Mouse (Mus musculus): ENCODE data around the gene Acaca. TPM values are rescaled to one million over a fixed set of nuclear protein-coding genes. Genes with fewer than 3 reads are reported as not detected.
"Not testable (repeated sequence)": the region's sequence is repeated elsewhere in the genome, so short reads cannot be mapped to it uniquely, and the experiment has no call there.

Gene Acaca
- polyA plus RNA-seq, 1 experiment: 49.9 TPM

- H3K4me3 ChIP-seq: no peak overlapping the region
- H3K36me3 ChIP-seq (ENCODE audit: control insufficient read depth, insufficient read depth): peaks cover 67% of the 10 kb centered on the region
- no peaks in the 10 kb centered on the region for H3K79me2 ChIP-seq (ENCODE audit: control insufficient read depth, insufficient read depth)
- no peak for TF ChIP-seq POLR2AphosphoS2 (IDR thresholded peaks at IDR 0.05; ENCODE audit: insufficient read length, low read depth)
- no peak for TF ChIP-seq MYOD1 (IDR thresholded peaks at IDR 0.05; ENCODE audit: control insufficient read depth in 1 of 3, insufficient read length in 2 of 3, low read depth in 2 of 3)
- no peak for TF ChIP-seq POLR2A (IDR thresholded peaks at IDR 0.05; ENCODE audit: insufficient read length, low read depth)
- TF ChIP-seq MAX (IDR thresholded peaks at IDR 0.05; ENCODE audit: low read depth): no peak
- no peak for TF ChIP-seq USF1 (IDR thresholded peaks at IDR 0.05; ENCODE audit: low read depth)
- TF ChIP-seq E2F4 (IDR thresholded peaks at IDR 0.05; ENCODE audit: insufficient read depth): no peak
- TF ChIP-seq MYOG (IDR thresholded peaks at IDR 0.05; ENCODE audit: control insufficient read depth in 1 of 3, insufficient read depth in 1 of 3, insufficient read length in 2 of 3, low read depth in 2 of 3): no peak
- no peak for TF ChIP-seq TCF3 (IDR thresholded peaks at IDR 0.05; ENCODE audit: insufficient read length, low read depth)
- TF ChIP-seq SRF (IDR thresholded peaks at IDR 0.05; ENCODE audit: control insufficient read depth, insufficient read length, low read depth): no peak
- TF ChIP-seq CEBPB (IDR thresholded peaks at IDR 0.05; ENCODE audit: insufficient read depth, poor library complexity, severe bottlenecking): no peak
- no peak for TF ChIP-seq TCF12 (IDR thresholded peaks at IDR 0.05; ENCODE audit: insufficient read depth, poor library complexity, severe bottlenecking)
- no peak for TF ChIP-seq REST (IDR thresholded peaks at IDR 0.05; ENCODE audit: insufficient read depth, insufficient read length)
- H3K4me2 ChIP-seq (ENCODE audit: low read depth): no peak overlapping the region
- no peak overlapping the region for H3ac ChIP-seq (ENCODE audit: control insufficient read depth, insufficient read length)
- H3K27me3 ChIP-seq (ENCODE audit: control insufficient read depth, insufficient read depth, insufficient read length): no peaks in the 10 kb centered on the region
These were observed 194.7 kb downstream of the Acaca start for GRCm38 (mm10) chr11:84324032-84324752.

- TF ChIP-seq MAX (IDR thresholded peaks at IDR 0.05; ENCODE audit: low read depth): no peak
- no peak for TF ChIP-seq POLR2AphosphoS2 (IDR thresholded peaks at IDR 0.05; ENCODE audit: insufficient read length, low read depth)
- no peak for TF ChIP-seq REST (IDR thresholded peaks at IDR 0.05; ENCODE audit: insufficient read depth, insufficient read length)
- Histone ChIP-seq H3K79me2 (ENCODE audit: control insufficient read depth, insufficient read depth) (no peaks in the 10 kb centered on the region), H3ac (ENCODE audit: control insufficient read depth, insufficient read length) (no peak overlapping the region), H3K4me2 (ENCODE audit: low read depth) (no peak overlapping the region), H3K4me3 (no peak overlapping the region), H3K36me3 (ENCODE audit: control insufficient read depth, insufficient read depth) (peaks cover 56% of the 10 kb centered on the region), H3K27me3 (ENCODE audit: control insufficient read depth, insufficient read depth, insufficient read length) (no peaks in the 10 kb centered on the region)
These were observed 197.6 kb downstream of the Acaca start for GRCm38 (mm10) chr11:84327086-84327485.

GRCm38 (mm10) chr11:84332384-84332783, 202.9 kb downstream of the Acaca start:
- no peaks in the 10 kb centered on the region for H3K27me3 ChIP-seq (ENCODE audit: control insufficient read depth, insufficient read depth, insufficient read length)
- no peaks in the 10 kb centered on the region for H3K79me2 ChIP-seq (ENCODE audit: control insufficient read depth, insufficient read depth)
- TF ChIP-seq TCF12 (IDR thresholded peaks at IDR 0.05; ENCODE audit: insufficient read depth, poor library complexity, severe bottlenecking): no peak
- TF ChIP-seq MAX (IDR thresholded peaks at IDR 0.05; ENCODE audit: low read depth): no peak
- TF ChIP-seq POLR2AphosphoS2 (IDR thresholded peaks at IDR 0.05; ENCODE audit: insufficient read length, low read depth): no peak
- H3K4me3 ChIP-seq: no peak overlapping the region
- H3K36me3 ChIP-seq (ENCODE audit: control insufficient read depth, insufficient read depth): peaks cover 52% of the 10 kb centered on the region
- H3K4me2 ChIP-seq (ENCODE audit: low read depth): no peak overlapping the region
- H3ac ChIP-seq (ENCODE audit: control insufficient read depth, insufficient read length): no peak overlapping the region

- no peaks in the 10 kb centered on the region for H3K27me3 ChIP-seq (ENCODE audit: control insufficient read depth, insufficient read depth, insufficient read length)
- H3K4me2 ChIP-seq (ENCODE audit: low read depth): no peak overlapping the region
- peaks cover 56% of the 10 kb centered on the region for H3K36me3 ChIP-seq (ENCODE audit: control insufficient read depth, insufficient read depth)
- peak in 2 of 3 experiments; percentile 57 to 81 for TF ChIP-seq MYOD1 (IDR thresholded peaks at IDR 0.05; ENCODE audit: control insufficient read depth in 1 of 3, insufficient read length in 2 of 3, low read depth in 2 of 3)
- peak; percentile 42 for TF ChIP-seq TCF3 (IDR thresholded peaks at IDR 0.05; ENCODE audit: insufficient read length, low read depth)
- no peak for TF ChIP-seq REST (IDR thresholded peaks at IDR 0.05; ENCODE audit: insufficient read depth, insufficient read length)
- TF ChIP-seq TCF12 (IDR thresholded peaks at IDR 0.05; ENCODE audit: insufficient read depth, poor library complexity, severe bottlenecking): peak; percentile 61
- no peak for TF ChIP-seq E2F4 (IDR thresholded peaks at IDR 0.05; ENCODE audit: insufficient read depth)
- TF ChIP-seq MYOG (IDR thresholded peaks at IDR 0.05; ENCODE audit: control insufficient read depth in 1 of 3, insufficient read depth in 1 of 3, insufficient read length in 2 of 3, low read depth in 2 of 3): peak in 2 of 3 experiments; percentile 21 to 77
- H3K4me3 ChIP-seq: no peak overlapping the region
- H3ac ChIP-seq (ENCODE audit: control insufficient read depth, insufficient read length): no peak overlapping the region
- no peaks in the 10 kb centered on the region for H3K79me2 ChIP-seq (ENCODE audit: control insufficient read depth, insufficient read depth)
These were observed 203.4 kb downstream of the Acaca start for GRCm38 (mm10) chr11:84332860-84333259.

GRCm38 (mm10) chr11:84338273-84338672, 208.8 kb downstream of the Acaca start:
- H3K36me3 ChIP-seq (ENCODE audit: control insufficient read depth, insufficient read depth): peaks cover 64% of the 10 kb centered on the region
- not testable (repeated sequence) for H3K4me2 ChIP-seq (ENCODE audit: low read depth); H3K27me3 ChIP-seq (ENCODE audit: control insufficient read depth, insufficient read depth, insufficient read length); H3K79me2 ChIP-seq (ENCODE audit: control insufficient read depth, insufficient read depth); H3ac ChIP-seq (ENCODE audit: control insufficient read depth, insufficient read length); H3K4me3 ChIP-seq

- Histone ChIP-seq H3K4me2 (ENCODE audit: low read depth) (no peak overlapping the region), H3K36me3 (ENCODE audit: control insufficient read depth, insufficient read depth) (peaks cover 49% of the 10 kb centered on the region), H3ac (ENCODE audit: control insufficient read depth, insufficient read length) (no peak overlapping the region), H3K4me3 (no peak overlapping the region), H3K79me2 (ENCODE audit: control insufficient read depth, insufficient read depth) (no peaks in the 10 kb centered on the region), H3K27me3 (ENCODE audit: control insufficient read depth, insufficient read depth, insufficient read length) (no peaks in the 10 kb centered on the region)
- TF ChIP-seq POLR2A (IDR thresholded peaks at IDR 0.05; ENCODE audit: insufficient read length, low read depth) (no peak), E2F4 (IDR thresholded peaks at IDR 0.05; ENCODE audit: insufficient read depth) (no peak), REST (IDR thresholded peaks at IDR 0.05; ENCODE audit: insufficient read depth, insufficient read length) (no peak), MYOG (IDR thresholded peaks at IDR 0.05; ENCODE audit: control insufficient read depth in 1 of 3, insufficient read depth in 1 of 3, insufficient read length in 2 of 3, low read depth in 2 of 3) (no peak), USF1 (IDR thresholded peaks at IDR 0.05; ENCODE audit: low read depth) (no peak), POLR2AphosphoS2 (IDR thresholded peaks at IDR 0.05; ENCODE audit: insufficient read length, low read depth) (no peak)
These were observed 211.2 kb downstream of the Acaca start for GRCm38 (mm10) chr11:84340630-84341029.
